In the genomic region with DNA sequence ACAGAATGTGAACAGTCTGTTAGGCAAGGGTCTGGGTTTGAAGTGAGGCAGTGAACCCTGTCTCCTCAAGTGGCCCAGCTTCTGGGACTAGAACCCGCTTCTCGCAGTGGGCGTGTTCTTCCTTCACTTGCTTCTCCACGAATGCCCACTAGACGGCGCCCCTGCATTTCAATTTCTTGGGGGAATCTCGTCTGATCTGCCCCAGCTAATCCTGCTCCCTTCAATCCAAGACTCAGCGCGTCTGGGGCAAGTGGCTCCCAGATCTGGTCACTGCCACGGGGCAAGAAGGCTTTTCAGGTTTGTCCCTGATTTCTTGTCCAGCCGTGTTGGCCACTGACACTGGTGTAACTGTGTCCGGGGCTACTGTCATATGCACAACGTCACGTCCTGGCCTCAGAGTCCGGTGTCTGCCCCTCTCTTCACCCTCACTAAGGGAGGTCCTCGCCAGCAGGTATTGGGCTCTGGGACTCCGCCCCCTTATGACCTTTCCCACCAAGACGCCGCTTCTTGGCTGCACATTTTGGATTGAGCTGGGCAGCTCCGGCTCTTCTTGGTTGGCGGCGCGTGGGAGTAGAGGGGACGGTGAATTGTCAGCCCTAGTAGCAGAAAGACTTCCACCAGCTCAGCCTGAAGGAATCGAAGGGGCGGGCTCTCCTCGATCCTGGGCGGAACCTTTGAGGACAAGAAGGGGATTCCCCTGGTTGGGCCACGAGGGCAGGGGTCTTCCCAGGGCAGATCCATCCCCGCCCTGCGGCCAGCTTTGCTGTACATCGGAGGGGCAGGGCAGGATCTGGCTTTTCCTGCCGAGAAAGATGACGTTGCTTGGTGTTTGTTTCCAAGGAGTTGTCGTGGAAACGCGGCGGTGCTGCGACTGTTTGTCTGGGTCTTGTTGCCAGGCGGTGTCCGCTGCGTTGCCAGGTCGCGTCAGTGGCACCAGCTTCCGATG, we compare ENCODE assay signal across 8 mouse cellular contexts. TPM values are rescaled to one million over a fixed set of nuclear protein-coding genes. Genes with fewer than 3 reads are reported as not detected.
DNase-seq lines count a peak whose midpoint lies in the region; ATAC-seq lines count a peak whose summit lies in the region.

A gene (plus strand): TSS at position 205 of the 946 bp plus-strand sequence.

- no peaks in the 10 kb centered on the region for H3K36me3 ChIP-seq in intestine, embryonic 15.5 days
- 0 out of 2 replicates have a peak, but pooled peaks cover 2% of the 10 kb centered on the region for H3K36me3 ChIP-seq in limb, embryonic 10.5 days
- H3K36me3 ChIP-seq in midbrain, embryonic 11.5 days (ENCODE audit: control insufficient read depth, insufficient read depth, low read length): peaks cover 4% of the 10 kb centered on the region; the same call in 1 of the 2 replicates

- WGBS in intestine, embryonic 15.5 days: 11% methylated on average over 45 of the region's 45 CpGs
- 12% methylated on average over 45 of the region's 45 CpGs for WGBS in limb, embryonic 10.5 days
- WGBS in midbrain, embryonic 11.5 days: 7% methylated on average over 45 of the region's 45 CpGs

- H3K9me3 ChIP-seq in intestine, embryonic 15.5 days: no peaks in the 10 kb centered on the region
- no peaks in the 10 kb centered on the region for H3K9me3 ChIP-seq in limb, embryonic 10.5 days (replicated peaks)
- H3K9me3 ChIP-seq in midbrain, embryonic 11.5 days (ENCODE audit: control insufficient read depth, low read length): no peaks in the 10 kb centered on the region

- peak; percentile 15 for ATAC-seq in intestine, embryonic 15.5 days
- peak; percentile 26 for ATAC-seq in midbrain, embryonic 11.5 days (ENCODE audit: low FRiP score)

- H3K27ac ChIP-seq in intestine, embryonic 15.5 days: no peak within 1 kb of the TSS
- no peak within 1 kb of the TSS for H3K27ac ChIP-seq in limb, embryonic 10.5 days
- H3K27ac ChIP-seq in midbrain, embryonic 11.5 days (ENCODE audit: low read depth, low read length): no peak within 1 kb of the TSS

- H3K27me3 ChIP-seq in intestine, embryonic 15.5 days (replicated peaks): peaks cover 16% of the 10 kb centered on the region
- H3K27me3 ChIP-seq in limb, embryonic 10.5 days (ENCODE audit: low read depth, poor library complexity, severe bottlenecking): peaks cover 91% of the 10 kb centered on the region
- peaks cover 7% of the 10 kb centered on the region; the same call in 1 of the 2 replicates for H3K27me3 ChIP-seq in midbrain, embryonic 11.5 days (ENCODE audit: control insufficient read depth, insufficient read depth, low read length)

- no peak within 1 kb of the TSS for H3K9ac ChIP-seq in intestine, embryonic 15.5 days
- peak within 1 kb of the TSS; percentile 18 for H3K9ac ChIP-seq in midbrain, embryonic 11.5 days (ENCODE audit: low read length)

- 0 out of 2 replicates have a peak within 1 kb of the TSS, but pooled peaks have one; percentile 13 for H3K4me3 ChIP-seq in intestine, embryonic 15.5 days (replicated peaks)
- H3K4me3 ChIP-seq in limb, embryonic 10.5 days: peak within 1 kb of the TSS; percentile 32
- 0 out of 2 replicates have a peak within 1 kb of the TSS, but pooled peaks have one; percentile 1 for H3K4me3 ChIP-seq in midbrain, embryonic 11.5 days (ENCODE audit: low read depth, low read length)

- peak within 1 kb of the TSS; percentile 43 for H3K4me2 ChIP-seq in intestine, embryonic 15.5 days (replicated peaks)
- H3K4me2 ChIP-seq in midbrain, embryonic 11.5 days: peak within 1 kb of the TSS; percentile 23

- peak; percentile 86 for DNase-seq in adrenal gland, postnatal 25 days
- peak; percentile 84 for DNase-seq in embryo, embryonic 9.5 days (ENCODE audit: extremely low spot score)
- DNase-seq in gastrocnemius, postnatal 4 days (ENCODE audit: low spot score in 2 of 2): peak; percentile 80 to 86
- peak; percentile 85 for DNase-seq in limb, embryonic 10.5 days (ENCODE audit: low spot score)
- peak; percentile 97 for DNase-seq in midbrain, embryonic 11.5 days (ENCODE audit: low spot score, missing footprints)
- DNase-seq in right cerebral cortex, postnatal 4 days: peak; percentile 84
- DNase-seq in yolk sac, embryonic 10.5 days (ENCODE audit: low spot score): peak; percentile 79

- peaks cover 48% of the 10 kb centered on the region for H3K4me1 ChIP-seq in intestine, embryonic 15.5 days (replicated peaks)
- peaks cover 38% of the 10 kb centered on the region for H3K4me1 ChIP-seq in limb, embryonic 10.5 days
- peaks cover 25% of the 10 kb centered on the region for H3K4me1 ChIP-seq in midbrain, embryonic 11.5 days (ENCODE audit: control insufficient read depth, insufficient read depth, low read length)

RNA-seq across cellular contexts. Expression of the gene that starts here (rescaled TPM):
- total RNA-seq in adrenal gland, postnatal 25 days (2021): 28.9 and 30.2 TPM in 2 replicates
- 100 to 1,000 TPM; 331 to 336 TPM for total RNA-seq in gastrocnemius, postnatal 4 days (2021)
- 426 and 430 TPM in 2 replicates for polyA plus RNA-seq in intestine, embryonic 15.5 days (2015; fragmentation: Nextera tagmentation; extraction: Ambion mirVana)
- polyA plus RNA-seq in limb, embryonic 10.5 days (2016; fragmentation: Nextera tagmentation; extraction: Ambion mirVana): 48.7 and 61.0 TPM in 2 replicates
- polyA plus RNA-seq in midbrain, embryonic 11.5 days (2014; fragmentation: Nextera tagmentation; extraction: Ambion mirVana): 87.1 and 95.7 TPM in 2 replicates

Comparison
In these comparisons a context has a peak if more than half of its experiments do, and no peak if none do; other contexts are left out.
1. RNA of the gene that starts here (total RNA-seq): 331 to 336 TPM in gastrocnemius, postnatal 4 days; 28.9 to 30.2 TPM in adrenal gland, postnatal 25 days; every median in the first group is over 10 times any median in the second.
2. Peak in every context shown above with its lines, with median percentiles within 50 percentile points of each other: DNase-seq and H3K4me3 ChIP-seq.